Mouse (Mus musculus) monocyte, adult 2 months (primary cell): ENCODE measurements around the gene Man2a1.

ENCODE experiments used
- DNase-seq, 2 experiments: peaks; one replicate each; pipeline ENCODE4 v3.0.0; 2022; ENCODE audit warnings: low spot score in 2 of 2, low read depth in 1 of 2

Man2a1 gene

GRCm38 (mm10) chr17:64624439-64624838 lies 23.9 kb downstream of the Man2a1 start:
- DNase-seq: no peak

- no peak for DNase-seq
Measured at GRCm38 (mm10) chr17:64628796-64629195, 28.3 kb downstream of the Man2a1 start.

GRCm38 (mm10) chr17:64629486-64629885 lies 28.9 kb downstream of the Man2a1 start:
- no peak for DNase-seq

- DNase-seq: no peak
Measured at GRCm38 (mm10) chr17:64630506-64630905, 30.0 kb downstream of the Man2a1 start.

GRCm38 (mm10) chr17:64637868-64638537 lies 37.5 kb downstream of the Man2a1 start:
- DNase-seq: no peak

- DNase-seq: no peak
Measured at GRCm38 (mm10) chr17:64641376-64641775, 40.8 kb downstream of the Man2a1 start.

GRCm38 (mm10) chr17:64643644-64644043 lies 43.1 kb downstream of the Man2a1 start:
- DNase-seq: no peak

- DNase-seq: no peak
Measured at GRCm38 (mm10) chr17:64644888-64645605, 44.5 kb downstream of the Man2a1 start.

GRCm38 (mm10) chr17:64647396-64647795 lies 46.9 kb downstream of the Man2a1 start:
- DNase-seq: no peak

GRCm38 (mm10) chr17:64650702-64651101 lies 50.2 kb downstream of the Man2a1 start:
- no peak for DNase-seq

GRCm38 (mm10) chr17:64653621-64654020 lies 53.1 kb downstream of the Man2a1 start:
- no peak for DNase-seq

- DNase-seq: no peak
Measured at GRCm38 (mm10) chr17:64659682-64660081, 59.1 kb downstream of the Man2a1 start.

- no peak for DNase-seq
Measured at GRCm38 (mm10) chr17:64666518-64666917, 66.0 kb downstream of the Man2a1 start.

GRCm38 (mm10) chr17:64668504-64668903 lies 68.0 kb downstream of the Man2a1 start:
- no peak for DNase-seq

GRCm38 (mm10) chr17:64674401-64674800 lies 73.9 kb downstream of the Man2a1 start:
- no peak for DNase-seq

- DNase-seq: no peak
Measured at GRCm38 (mm10) chr17:64674980-64675379, 74.4 kb downstream of the Man2a1 start.

- no peak for DNase-seq
Measured at GRCm38 (mm10) chr17:64676735-64677469, 76.4 kb downstream of the Man2a1 start.

- DNase-seq: no peak
Measured at GRCm38 (mm10) chr17:64681461-64681860, 80.9 kb downstream of the Man2a1 start.

- no peak for DNase-seq
Measured at GRCm38 (mm10) chr17:64681927-64682326, 81.4 kb downstream of the Man2a1 start.

GRCm38 (mm10) chr17:64684088-64684487 lies 83.6 kb downstream of the Man2a1 start:
- DNase-seq: no peak

GRCm38 (mm10) chr17:64685216-64685903 lies 84.8 kb downstream of the Man2a1 start:
- no peak for DNase-seq
